Mouse (Mus musculus) limb, embryonic 11.5 days (tissue): ENCODE results near the gene Ugt1a7c. TPM values are rescaled to one million over a fixed set of nuclear protein-coding genes. Genes with fewer than 3 reads are reported as not detected.
A peak's percentile ranks its signal among the peaks of the same experiment; 100 is the strongest.
"Not testable (repeated sequence)": the region's sequence is repeated elsewhere in the genome, so short reads cannot be mapped to it uniquely, and the experiment has no call there.

ENCODE experiments used
- ATAC-seq: fragments of 200-750 bp; cut with Nextera tagmentation; 2 replicates; pipeline ENCODE4 v1.8.0; 2017; ENCODE audit warnings: low read depth; ENCODE audit not compliant: insufficient number of reproducible peaks, low FRiP score, low TSS enrichment
- DNase-seq: peaks from one replicate; pipeline ENCODE4 v3.0.0-alpha.2; 2015; ENCODE audit warnings: low spot score
- H3K27ac ChIP-seq: fragments of 300-500 bp; sonication (generic); replicated peaks from 2 replicates; pipeline ENCODE4 v1.5.1; 2014; ENCODE audit warnings: low read depth, mild to moderate bottlenecking, low read length
- H3K27me3 ChIP-seq: fragments of 300-500 bp; sonication (generic); 2 replicates; pipeline ENCODE4 v1.6.1; 2014; ENCODE audit warnings: mild to moderate bottlenecking, low read length, mixed read lengths; ENCODE audit not compliant: control insufficient read depth, insufficient read depth
- H3K36me3 ChIP-seq: fragments of 300-500 bp; sonication (generic); 2 replicates; pipeline ENCODE4 v1.6.1; 2014; ENCODE audit warnings: mild to moderate bottlenecking, low read length, moderate library complexity, mixed read lengths; ENCODE audit not compliant: control insufficient read depth, insufficient read depth
- H3K4me1 ChIP-seq: fragments of 300-500 bp; sonication (generic); 2 replicates; pipeline ENCODE4 v1.6.1; 2014; ENCODE audit warnings: low read length, mixed read lengths; ENCODE audit not compliant: control insufficient read depth, insufficient read depth
- H3K4me2 ChIP-seq: fragments of 300-500 bp; sonication (generic); 2 replicates; pipeline ENCODE4 v1.6.1; 2014; ENCODE audit warnings: low read depth, mild to moderate bottlenecking, moderate library complexity; ENCODE audit not compliant: severe bottlenecking
- H3K4me3 ChIP-seq: fragments of 300-500 bp; sonication (generic); 2 replicates; pipeline ENCODE4 v1.5.1; 2014; ENCODE audit warnings: low read depth, low read length
- H3K9ac ChIP-seq: fragments of 300-500 bp; sonication (generic); 2 replicates; pipeline ENCODE4 v1.6.1; 2014; ENCODE audit warnings: mild to moderate bottlenecking, low read length
- H3K9me3 ChIP-seq: fragments of 300-500 bp; sonication (generic); 2 replicates; pipeline ENCODE4 v1.6.1; 2016; ENCODE audit warnings: low read length; ENCODE audit not compliant: control insufficient read depth
- WGBS: fragments of 180-500 bp; shearing (Covaris S2); extraction: QIAGEN DNeasy Blood & Tissue Kit; methylation state at CpG from one replicate; pipeline ENCODE4 v1.1.7; 2014; 5-methylcytosine and 5-hydroxymethylcytosine counted together
- polyA plus RNA-seq: library from polyadenylated mRNA; unstranded; fragments of >200 nt; fragmentation: Nextera tagmentation; extraction: Ambion mirVana; gene quantifications from 2 replicates; pipeline ENCODE4 v1.2.1, GENCODE M21; 2014

Gene Ugt1a7c
- polyA plus RNA-seq, 1 experiment from 2014 or later = 0.79 TPM

GRCm38 (mm10) chr1:88081670-88082069 is 13.2 kb upstream of the Ugt1a7c start:
- Histone ChIP-seq H3K4me3 (no peak overlapping the region), H3K27me3 (no peaks in the 10 kb centered on the region), H3K27ac (no peak overlapping the region), H3K9ac (no peak overlapping the region), H3K9me3 (no peaks in the 10 kb centered on the region), H3K36me3 (no peaks in the 10 kb centered on the region), H3K4me2 (no peak overlapping the region), H3K4me1 (no peaks in the 10 kb centered on the region)
- 94% methylated on average over 1 of the region's 1 CpGs for WGBS
- ATAC-seq (no peak), DNase-seq (no peak)

- Histone ChIP-seq H3K4me2 (no peak overlapping the region), H3K36me3 (no peaks in the 10 kb centered on the region), H3K27me3 (no peaks in the 10 kb centered on the region), H3K9ac (no peak overlapping the region), H3K27ac (no peak overlapping the region), H3K4me1 (no peaks in the 10 kb centered on the region), H3K4me3 (no peak overlapping the region), H3K9me3 (no peaks in the 10 kb centered on the region)
- no peak for DNase-seq
- no peak for ATAC-seq
- 88% methylated on average over 1 of the region's 1 CpGs for WGBS
These were observed 8.7 kb upstream of the Ugt1a7c start for GRCm38 (mm10) chr1:88086125-88086524.

GRCm38 (mm10) chr1:88087513-88087912 is 7.3 kb upstream of the Ugt1a7c start, which contains the start of gene Ugt1a8:
Ugt1a8 (plus strand) TSS chr1:88087813.
- DNase-seq = no peak
- WGBS = 79% methylated on average over 3 of the region's 3 CpGs
- Histone ChIP-seq H3K4me3 (no peak within 1 kb of the TSS), H3K9ac (no peak within 1 kb of the TSS), H3K4me2 (no peak within 1 kb of the TSS), H3K4me1 (no peaks in the 10 kb centered on the region), H3K36me3 (no peaks in the 10 kb centered on the region), H3K27me3 (no peaks in the 10 kb centered on the region), H3K27ac (no peak within 1 kb of the TSS), H3K9me3 (no peaks in the 10 kb centered on the region)
- ATAC-seq = no peak

- H3K4me2 ChIP-seq = no peak overlapping the region
- no peak overlapping the region for H3K27ac ChIP-seq
- no peaks in the 10 kb centered on the region for H3K27me3 ChIP-seq
- ATAC-seq = no peak
- no peaks in the 10 kb centered on the region for H3K9me3 ChIP-seq
- H3K36me3 ChIP-seq = no peaks in the 10 kb centered on the region
- H3K9ac ChIP-seq = no peak overlapping the region
- 0 out of 2 replicates have a peak, but pooled peaks cover 3% of the 10 kb centered on the region for H3K4me1 ChIP-seq
- no peak overlapping the region for H3K4me3 ChIP-seq
- DNase-seq = no peak
These were observed 2.5 kb upstream of the Ugt1a7c start for GRCm38 (mm10) chr1:88092341-88092740.

GRCm38 (mm10) chr1:88094270-88094676 is 589 bp upstream of the Ugt1a7c start:
- H3K4me2 ChIP-seq, H3K9ac ChIP-seq, H3K4me1 ChIP-seq, H3K27ac ChIP-seq, H3K4me3 ChIP-seq, H3K36me3 ChIP-seq, ATAC-seq, H3K9me3 ChIP-seq, H3K27me3 ChIP-seq: not testable (repeated sequence)
- 78% methylated on average over 3 of the region's 3 CpGs for WGBS
- DNase-seq = peak; percentile 23

- H3K4me3 ChIP-seq, H3K27me3 ChIP-seq, H3K27ac ChIP-seq, H3K4me1 ChIP-seq, H3K4me2 ChIP-seq, H3K36me3 ChIP-seq, H3K9ac ChIP-seq, H3K9me3 ChIP-seq, ATAC-seq, DNase-seq: not testable (repeated sequence)
- 95% methylated on average over 3 of the region's 3 CpGs for WGBS
These were observed 3.7 kb downstream of the Ugt1a7c start for GRCm38 (mm10) chr1:88098546-88098945.

- H3K9me3 ChIP-seq, DNase-seq, H3K9ac ChIP-seq, H3K27me3 ChIP-seq, ATAC-seq, H3K4me2 ChIP-seq, H3K36me3 ChIP-seq, H3K4me3 ChIP-seq, H3K27ac ChIP-seq, H3K4me1 ChIP-seq: not testable (repeated sequence)
- WGBS = 80% methylated on average over 2 of the region's 2 CpGs
These were observed 4.8 kb downstream of the Ugt1a7c start for GRCm38 (mm10) chr1:88099691-88100090.

- WGBS = 71% methylated on average over 3 of the region's 3 CpGs
- ATAC-seq = not testable (repeated sequence)
These were observed 8.2 kb downstream of the Ugt1a7c start, which contains the start of gene Ugt1a6b for GRCm38 (mm10) chr1:88103019-88103418. Ugt1a6b (plus strand) TSS chr1:88103252.

More at GRCm38 (mm10) chr1:88103019-88103418, 8.2 kb downstream of the Ugt1a7c start, which contains the start of gene Ugt1a6b:
- H3K9ac ChIP-seq, H3K4me1 ChIP-seq, H3K27me3 ChIP-seq, DNase-seq, H3K36me3 ChIP-seq, H3K4me3 ChIP-seq, H3K9me3 ChIP-seq, H3K27ac ChIP-seq, H3K4me2 ChIP-seq: not testable (repeated sequence)
